Mouse (Mus musculus): ENCODE data around the gene Slc24a3.

DNA sequence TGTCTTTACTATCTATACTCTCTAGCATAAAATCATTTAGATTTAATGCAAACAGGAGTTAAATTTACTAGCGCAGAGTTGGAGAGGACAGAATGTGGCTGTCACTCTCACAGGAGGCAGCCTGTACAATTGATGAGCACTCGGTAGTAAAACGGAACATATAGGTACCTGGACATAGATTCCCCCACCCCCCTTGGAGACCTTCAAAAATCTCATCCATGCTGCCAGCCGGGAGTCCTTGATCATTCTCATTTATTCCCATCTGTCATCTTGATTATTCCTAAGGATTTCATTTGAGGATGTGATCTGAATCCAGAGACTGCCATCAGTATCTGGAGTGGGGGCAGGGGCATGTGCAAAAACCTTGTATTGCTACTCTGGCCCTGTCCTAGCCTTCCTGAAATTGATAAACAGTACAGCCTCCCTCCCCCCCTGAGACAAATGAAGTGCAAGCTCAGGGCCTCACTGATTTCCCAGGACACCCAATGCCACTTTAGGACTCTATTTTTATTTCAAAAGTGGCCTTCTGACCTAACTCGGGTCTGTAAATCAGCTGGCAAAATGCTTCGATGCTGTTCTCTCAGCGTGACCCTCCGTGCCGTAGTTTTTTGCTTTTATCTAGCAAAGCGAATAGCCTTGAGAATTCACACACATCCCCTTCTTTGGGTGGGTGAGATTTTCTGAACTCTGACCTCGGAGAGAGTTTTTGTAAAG is 237.4 kb downstream of the Slc24a3 start:
- TF ChIP-seq CTCF (IDR thresholded peaks at IDR 0.05; ENCODE audit: insufficient read depth, low read depth, low read length) (no peak), POLR2A (IDR thresholded peaks at IDR 0.05; ENCODE audit: insufficient read depth, low read depth, low read length) (no peak)
